Mouse (Mus musculus) liver, embryonic 14.5 days (tissue): ENCODE data around the gene Clybl.

Source experiments
- CTCF ChIP-seq: IDR thresholded peaks from 2 replicates; pipeline ENCODE4 v1.5.1; 2016; ENCODE audit warnings: antibody characterized with exemption, low read depth, control low read depth
- EP300 ChIP-seq: IDR thresholded peaks from 2 replicates; pipeline ENCODE4 v1.6.1; 2016; ENCODE audit warnings: antibody characterized with exemption, low read depth

- TF ChIP-seq CTCF (no peak), EP300 (no peak)
Observed at GRCm38 (mm10) chr14:122338784-122339183, 157.3 kb downstream of the Clybl start.
